Mouse (Mus musculus) heart, postnatal 36 days (tissue): ENCODE data around the gene Neurl2. TPM values are rescaled to one million over a fixed set of nuclear protein-coding genes. Genes with fewer than 3 reads are reported as not detected.

Experiments used
- DNase-seq, 2 experiments: peaks; one replicate each; pipeline ENCODE4 v3.0.0; 2021 to 2022
- intact Hi-C: fragments of 180-260 bp; cut with DNase I; formaldehyde crosslinking; loops from one replicate; pipeline ENCODE4 v1.15.1; 2025
- total RNA-seq, 2 experiments: library from RNA; stranded (reverse); gene quantifications; 2 replicates each; pipeline ENCODE4 v1.2.3; 2021

Neurl2 gene
- total RNA-seq, 2 experiments from 2014 or later: 46.2 to 51.4 TPM

DNA sequence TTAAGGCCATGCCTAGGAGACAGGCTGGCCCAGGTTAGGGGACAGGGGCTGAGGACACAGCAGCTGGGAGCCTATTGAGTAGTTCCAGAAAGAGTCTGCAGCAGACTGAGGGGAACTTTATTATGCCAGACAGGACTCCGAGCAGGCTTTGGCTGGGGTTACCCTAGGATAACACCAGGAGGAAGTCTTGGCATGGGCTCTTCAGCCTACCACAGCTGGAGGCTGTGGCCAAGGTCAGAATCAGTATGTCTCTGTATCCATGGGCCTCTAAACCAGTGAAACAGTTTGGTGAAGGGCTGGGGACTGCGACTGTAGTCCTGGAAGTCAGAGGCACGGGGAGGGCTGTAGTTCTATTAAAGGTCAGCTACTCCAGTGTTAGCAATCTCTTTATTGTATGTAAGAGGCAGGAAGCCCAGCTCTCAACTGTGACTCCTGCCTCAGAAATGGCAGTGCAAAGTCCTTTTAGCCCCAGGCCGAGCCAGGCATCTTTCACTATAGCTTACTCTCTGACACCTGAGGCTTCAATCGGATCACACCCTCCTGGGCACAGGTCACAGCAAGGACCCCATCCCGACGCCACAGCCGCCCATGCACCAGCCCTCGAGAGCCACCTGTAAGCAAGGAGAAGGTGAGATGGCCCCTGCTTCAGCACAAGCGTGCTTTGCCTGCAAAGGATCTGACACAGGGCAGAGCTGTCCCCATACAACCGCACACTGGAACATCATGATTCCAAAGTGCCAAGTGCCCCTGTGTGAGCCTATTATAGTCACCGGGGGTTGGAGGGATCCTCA lies 40.7 kb downstream of the Neurl2 start:
- intact Hi-C loops: no loop called here
- no peak for DNase-seq

DNA sequence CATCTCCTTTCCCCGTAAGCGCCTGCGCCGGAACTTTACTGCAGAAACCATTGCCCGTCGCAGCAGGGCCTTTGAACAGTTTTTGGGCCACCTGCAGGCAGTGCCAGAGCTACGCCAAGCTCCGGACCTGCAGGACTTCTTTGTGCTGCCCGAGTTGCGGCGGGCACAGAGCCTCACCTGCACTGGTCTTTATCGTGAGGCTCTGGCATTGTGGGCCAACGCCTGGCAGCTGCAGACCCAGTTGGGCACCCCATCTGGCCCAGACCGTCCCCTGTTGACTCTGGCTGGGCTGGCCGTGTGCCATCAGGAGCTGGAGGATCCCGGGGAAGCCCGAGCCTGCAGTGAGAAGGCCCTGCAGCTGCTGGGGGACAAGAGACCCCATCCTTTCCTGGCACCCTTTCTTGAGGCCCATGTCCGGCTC lies 41.4 kb downstream of the Neurl2 start:
- DNase-seq: no peak
- intact Hi-C loops: no loop called here

DNA sequence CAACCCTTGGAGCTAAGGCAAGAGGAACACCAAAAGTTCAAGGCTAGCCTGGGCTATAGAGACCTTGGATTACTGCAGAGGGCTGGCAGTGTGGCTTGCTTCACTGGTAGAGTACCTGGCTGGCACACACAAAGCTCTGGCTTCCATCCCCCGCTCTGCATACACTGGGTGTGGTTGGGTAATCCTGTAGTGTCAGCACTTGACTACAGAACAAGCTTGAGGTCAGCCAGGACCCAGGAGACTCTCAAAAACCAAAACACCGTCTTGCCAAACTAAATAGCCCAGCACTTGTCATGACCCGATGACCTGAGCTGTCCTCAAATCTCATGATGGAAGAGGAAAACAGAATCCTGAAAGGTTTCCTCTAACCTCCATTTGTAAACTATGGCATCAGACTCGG lies 42.8 kb downstream of the Neurl2 start:
- no peak for DNase-seq
- intact Hi-C loops: no loop called here

DNA sequence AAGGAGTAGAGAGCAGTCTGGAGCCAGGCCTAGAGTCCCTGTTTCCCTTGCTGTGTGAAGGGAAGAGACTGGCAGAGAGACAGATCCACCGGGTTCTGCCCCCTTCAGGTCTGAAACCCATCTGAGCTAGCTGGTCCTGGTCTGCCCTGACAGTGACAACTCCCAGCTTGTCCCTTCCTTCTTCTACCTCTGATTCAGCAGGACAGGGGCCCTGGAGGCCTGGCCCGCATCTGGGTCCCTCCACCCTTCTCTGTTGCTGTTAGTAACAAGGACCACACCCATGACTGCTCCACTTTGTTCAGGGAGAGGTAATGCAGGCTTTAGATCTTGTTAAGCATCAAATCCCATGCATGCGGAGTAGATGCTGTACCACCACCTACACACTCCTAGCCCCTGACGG lies 44.8 kb downstream of the Neurl2 start:
- no peak for DNase-seq
- intact Hi-C loops: no loop called here

DNA sequence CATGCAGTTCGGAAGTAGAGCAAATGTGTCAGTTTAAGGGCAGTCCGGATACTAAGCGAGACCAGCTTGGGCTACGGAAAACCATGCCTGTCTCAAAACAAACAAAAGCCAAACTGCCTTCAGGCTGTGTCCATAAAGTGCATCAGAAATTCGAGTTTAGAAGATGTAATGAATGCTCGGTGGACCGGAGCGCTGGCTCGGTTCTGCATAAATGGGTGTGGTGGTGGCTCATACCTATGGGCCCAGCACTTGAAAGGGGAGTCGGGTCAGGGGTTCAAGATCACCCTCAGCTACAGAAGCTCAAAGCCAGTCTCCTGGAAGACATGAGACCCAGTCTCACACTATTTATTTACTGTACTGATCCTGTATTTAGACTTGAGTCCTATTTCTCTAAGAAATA lies 45.5 kb downstream of the Neurl2 start:
- no peak for DNase-seq
- intact Hi-C loops: no loop called here

DNA sequence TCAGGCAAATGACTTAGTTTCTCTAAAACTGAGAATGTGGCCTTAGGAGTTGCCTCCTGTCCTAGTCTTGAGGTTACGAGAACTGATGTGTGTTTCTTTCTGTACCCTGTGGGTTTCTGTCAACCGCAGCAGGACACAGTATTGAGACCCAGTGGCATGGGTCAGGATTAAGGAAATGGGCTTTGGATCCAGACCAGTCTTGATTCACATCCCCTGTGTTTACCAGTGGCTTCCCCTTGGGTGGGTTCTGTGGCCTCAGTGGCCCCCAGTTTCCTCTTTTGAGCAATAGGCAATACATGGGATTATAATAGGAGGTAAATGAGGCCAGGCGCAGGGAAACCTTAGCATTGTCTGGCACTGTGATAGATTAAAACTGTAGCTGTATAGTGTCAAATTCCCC lies 46.2 kb downstream of the Neurl2 start:
- intact Hi-C loops: no loop called here

DNA sequence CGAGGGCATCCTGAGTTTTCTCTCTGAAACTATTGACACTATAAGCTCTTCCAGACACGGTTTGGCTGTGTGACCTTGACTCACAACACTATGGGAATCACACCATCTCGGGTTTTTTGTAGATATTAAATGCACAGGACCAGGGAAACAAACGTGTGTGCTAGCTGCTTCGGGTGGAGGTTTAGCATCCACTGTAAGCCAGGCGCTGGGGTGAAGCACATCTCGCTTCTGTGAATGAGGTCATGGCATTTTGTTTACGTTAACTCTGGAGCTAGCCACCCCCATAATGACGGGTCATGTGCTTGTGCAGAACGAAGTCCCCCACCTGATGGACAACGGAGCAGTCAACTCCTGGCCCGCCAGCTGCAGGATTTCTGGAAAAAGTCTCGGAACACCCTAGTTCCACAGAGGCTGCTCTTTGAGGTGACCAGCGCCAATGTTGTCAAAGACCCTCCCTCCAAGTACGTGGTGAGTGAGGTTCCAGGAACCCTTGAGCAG lies 46.8 kb downstream of the Neurl2 start:
- intact Hi-C loops: no loop called here
- no peak for DNase-seq

More for the DNA sequence above, 46.2 kb downstream of the Neurl2 start:
- no peak for DNase-seq

DNA sequence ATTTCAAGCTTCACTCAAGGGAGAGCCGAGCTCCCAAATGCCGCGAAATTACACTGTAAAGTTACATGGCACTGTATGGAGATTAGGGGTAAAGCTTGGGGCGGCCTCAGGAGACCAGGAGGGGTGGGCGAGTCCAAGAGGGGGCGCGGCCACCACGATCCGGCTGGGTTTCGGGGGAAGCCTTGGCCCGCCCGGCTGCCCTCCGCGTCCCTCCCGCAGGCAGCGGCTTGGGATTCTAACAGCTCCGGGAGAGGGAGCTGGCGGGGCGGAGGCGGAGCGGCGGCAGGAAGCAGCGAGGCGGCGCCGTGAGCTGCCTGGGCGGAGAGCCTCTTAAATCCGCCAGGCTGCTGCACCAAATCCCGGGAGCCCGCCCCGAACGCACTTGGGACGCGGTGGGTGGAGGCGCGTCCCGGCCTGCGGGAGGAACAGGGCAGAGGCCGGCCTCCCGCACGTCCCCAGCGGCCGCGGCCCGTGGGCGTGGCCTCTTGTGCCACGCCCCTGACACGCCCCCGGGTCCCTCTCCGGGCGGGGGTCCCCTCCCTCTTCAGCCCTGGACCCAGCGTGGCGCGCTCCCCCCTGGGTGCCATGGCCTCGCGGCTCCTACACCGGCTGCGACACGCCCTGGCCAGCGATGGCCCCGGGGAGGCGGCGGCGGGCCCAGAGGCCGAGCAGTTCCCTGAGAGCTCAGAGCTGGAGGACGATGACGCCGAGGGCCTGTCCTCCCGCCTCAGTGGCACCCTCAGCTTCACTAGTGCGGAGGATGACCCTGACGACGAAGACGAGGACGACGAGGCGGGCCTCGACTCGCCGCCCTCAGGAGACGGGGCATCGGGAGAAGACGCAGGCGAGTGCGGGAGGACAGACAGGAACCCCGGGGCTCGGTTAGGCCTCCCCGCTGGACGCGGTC lies 47.5 kb downstream of the Neurl2 start, which contains the start of gene Snx21:
TSS of gene Snx21 (plus strand) at position 343 of the 907 bp plus-strand sequence.
- intact Hi-C loops: no loop called here
- peak; percentile 88 to 93 for DNase-seq

DNA sequence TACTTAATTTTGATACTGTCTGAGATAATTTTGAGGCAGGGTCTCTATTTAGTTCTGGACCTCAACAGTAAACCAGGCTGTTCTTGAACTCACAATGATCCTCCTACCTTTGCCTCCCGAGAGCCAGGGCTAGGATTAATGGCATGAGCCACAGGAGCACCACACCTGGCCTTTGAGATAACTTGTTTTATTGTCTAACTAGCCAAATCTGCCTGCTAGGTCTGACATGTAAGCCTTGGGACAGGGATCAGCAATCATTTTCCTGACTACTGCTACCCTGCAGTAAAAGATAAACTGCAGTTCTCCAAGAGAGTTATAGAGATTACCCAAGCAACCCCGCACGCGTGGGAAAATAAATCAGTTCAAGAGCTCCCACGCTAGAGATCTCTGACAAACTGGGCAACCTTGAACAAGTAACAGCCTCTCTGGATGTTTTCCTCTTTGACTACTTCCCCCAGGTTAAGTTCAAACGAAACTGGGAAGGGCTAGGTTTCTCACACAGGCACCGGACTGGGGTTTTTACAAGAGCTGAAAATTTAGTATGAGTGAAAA lies 48.3 kb downstream of the Neurl2 start:
- intact Hi-C loops: no loop called here
- peak in 1 of 2 experiments; percentile 8 for DNase-seq

DNA sequence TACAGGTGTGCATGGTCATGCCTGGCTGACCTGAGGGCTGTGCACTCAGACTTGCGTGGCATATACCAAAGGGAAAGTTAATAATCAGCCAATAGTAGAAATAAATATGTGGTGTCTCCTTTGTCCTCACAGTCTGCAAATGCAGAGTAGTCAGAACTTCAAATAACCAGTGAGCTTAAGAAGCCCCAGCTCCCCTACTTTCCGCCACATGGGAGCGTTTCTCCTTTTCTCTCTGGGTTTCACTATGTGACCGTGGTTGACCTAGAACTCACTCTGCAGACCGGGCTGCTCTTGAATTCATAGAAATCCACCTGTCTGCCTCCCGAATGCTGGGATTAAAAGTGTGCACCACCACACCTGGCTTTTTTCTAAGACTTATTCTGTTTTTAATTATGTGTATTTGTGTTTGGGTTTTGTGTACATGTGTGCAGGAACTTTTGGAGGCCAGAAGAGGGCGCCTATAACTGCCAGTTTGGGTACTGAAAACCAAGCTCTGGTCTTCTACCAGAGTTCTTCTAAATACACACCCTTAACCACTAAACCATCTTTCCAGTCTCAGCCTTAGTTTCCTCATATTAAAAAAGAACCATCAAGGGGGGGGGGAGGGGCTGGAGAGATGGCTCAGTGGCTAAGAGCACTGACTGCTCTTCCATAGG lies 49.2 kb downstream of the Neurl2 start:
- no peak for DNase-seq
- intact Hi-C loops: no loop called here

DNA sequence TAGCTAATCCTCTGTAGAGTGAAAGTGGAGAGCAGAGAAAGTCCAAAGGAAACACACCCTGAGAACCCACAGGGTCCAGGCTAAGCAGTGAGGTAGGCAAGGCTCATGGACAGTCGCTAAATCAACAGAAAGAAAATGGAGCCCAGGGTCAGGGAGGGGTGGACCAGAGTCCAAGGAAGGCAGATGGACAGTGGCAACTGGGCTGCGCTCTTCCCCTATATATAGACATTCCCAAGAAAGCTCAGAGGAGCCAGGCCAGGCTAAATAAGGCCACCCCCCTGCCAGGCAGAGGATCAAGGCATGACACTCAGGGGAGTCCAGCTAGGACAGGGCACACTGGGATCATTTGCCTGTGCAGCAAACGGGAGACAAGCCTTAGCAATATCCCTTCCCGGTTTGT lies 51.4 kb downstream of the Neurl2 start:
- no peak for DNase-seq
- intact Hi-C loops: no loop called here

Other genes with a start within 250 kb of the Neurl2 start
- under 1 TPM in 1 of 2 experiments, not detected in 1; 0.53 TPM for gene Wfdc6a, start 248.0 kb downstream of the Neurl2 start, total RNA-seq
- not detected for gene Eppin, start 239.9 kb downstream of the Neurl2 start, total RNA-seq
- gene Wfdc6b, start 219.9 kb downstream of the Neurl2 start, total RNA-seq: not detected
- gene Wfdc8, start 219.8 kb downstream of the Neurl2 start, total RNA-seq: not detected
- gene Wfdc16, start 194.7 kb downstream of the Neurl2 start, total RNA-seq: not detected
- not detected for gene Wfdc10, start 177.4 kb downstream of the Neurl2 start, total RNA-seq
- not detected for gene Wfdc9, start 176.9 kb downstream of the Neurl2 start, total RNA-seq
- not detected for gene Wfdc11, start 159.4 kb downstream of the Neurl2 start, total RNA-seq
- gene Wfdc13, start 148.3 kb downstream of the Neurl2 start, total RNA-seq: not detected
- gene Spint4, start 135.0 kb downstream of the Neurl2 start, total RNA-seq: not detected
- not detected for gene Spint5, start 118.2 kb downstream of the Neurl2 start, total RNA-seq
- not detected for gene Wfdc3, start 87.5 kb downstream of the Neurl2 start, total RNA-seq
- 10 to 100 TPM; 22.8 to 29.3 TPM for gene Dnttip1, start 87.5 kb downstream of the Neurl2 start, total RNA-seq
- 1 to 10 TPM; 2.5 to 3.1 TPM for gene Ube2c, start 63.6 kb downstream of the Neurl2 start, total RNA-seq
- gene Tnnc2, start 53.5 kb downstream of the Neurl2 start, total RNA-seq: not detected
- 10 to 100 TPM; 23.4 to 29.0 TPM for gene Snx21, start 47.6 kb downstream of the Neurl2 start, total RNA-seq
- gene Acot8, start 28.6 kb downstream of the Neurl2 start, total RNA-seq: 10 to 100 TPM; 10.4 to 13.0 TPM
- 1 to 10 TPM; 2.5 to 2.7 TPM for gene Zswim3, start 28.4 kb downstream of the Neurl2 start, total RNA-seq
- gene Zswim1, start 10.8 kb downstream of the Neurl2 start, total RNA-seq: 1 to 10 TPM; 4.2 to 4.5 TPM
- under 1 TPM; 0.46 to 0.78 TPM for gene Spata25, start 4.9 kb downstream of the Neurl2 start, total RNA-seq
- gene Ctsa, start 583 bp downstream of the Neurl2 start, total RNA-seq: 100 to 1,000 TPM; 103 to 106 TPM
- gene Pltp, start 24.3 kb upstream of the Neurl2 start, total RNA-seq: 10 to 100 TPM; 40.3 to 46.3 TPM
- 10 to 100 TPM; 34.1 to 34.5 TPM for gene Pcif1, start 45.8 kb upstream of the Neurl2 start, total RNA-seq
- gene Zfp335, start 78.3 kb upstream of the Neurl2 start, total RNA-seq: 10 to 100 TPM in 1 of 2 experiments, 1 to 10 TPM in 1; 8.5 to 10.0 TPM
- under 1 TPM; 0.87 to 0.97 TPM for gene Mmp9, start 107.3 kb upstream of the Neurl2 start, total RNA-seq
- under 1 TPM; 0.33 to 0.87 TPM for gene Slc12a5, start 127.3 kb upstream of the Neurl2 start, total RNA-seq
- gene Ncoa5, start 201.4 kb upstream of the Neurl2 start, total RNA-seq: 10 to 100 TPM; 17.7 to 18.3 TPM
- gene Cd40, start 222.2 kb upstream of the Neurl2 start, total RNA-seq: 1 to 10 TPM; 1.7 to 3.2 TPM